Mouse (Mus musculus): ENCODE data around the gene Txndc11.

The Txndc11 gene

DNA sequence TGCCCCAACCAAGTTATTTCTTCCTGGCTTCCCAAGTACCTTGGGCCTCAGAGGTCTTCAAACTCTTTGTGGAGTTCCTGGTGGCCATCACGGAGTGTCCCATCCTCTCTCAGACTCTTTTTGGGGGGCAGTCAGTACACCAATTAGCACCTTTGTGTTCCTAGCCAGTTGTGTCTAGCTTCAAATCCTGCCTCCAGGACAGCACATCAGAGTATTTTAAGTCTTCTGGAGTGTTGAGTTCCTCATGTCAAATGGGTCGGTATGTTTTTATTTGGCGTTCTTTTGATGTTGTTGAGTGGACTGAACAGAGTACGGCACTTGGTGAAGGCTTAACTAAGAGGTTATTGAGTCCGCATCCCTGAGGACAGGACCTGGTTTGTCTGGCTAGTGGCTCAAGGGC lies 69.0 kb downstream of the Txndc11 start:
- in situ Hi-C loops (cut with MboI, MseI) = no loop called here

DNA sequence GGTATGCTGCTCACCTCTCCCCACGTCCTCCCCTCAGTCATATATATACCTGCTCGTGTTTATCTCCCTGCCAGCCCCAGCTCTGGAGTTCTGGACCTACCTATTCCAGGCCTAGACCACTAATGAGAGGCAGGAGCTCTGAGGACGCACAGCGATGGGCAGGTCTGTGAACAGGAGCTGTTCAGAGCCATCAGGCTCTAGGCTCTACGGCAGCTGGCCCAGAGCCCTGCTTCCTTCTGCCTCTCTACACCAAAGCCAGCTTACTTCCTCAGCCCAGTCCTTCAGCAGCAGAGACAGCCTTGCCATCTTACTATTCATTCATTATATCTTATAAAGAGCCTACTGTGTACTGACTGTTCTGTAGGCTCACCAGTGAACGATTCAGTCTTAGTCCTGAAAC lies 69.7 kb downstream of the Txndc11 start:
- in situ Hi-C loops (cut with MboI, MseI) = no loop called here

DNA sequence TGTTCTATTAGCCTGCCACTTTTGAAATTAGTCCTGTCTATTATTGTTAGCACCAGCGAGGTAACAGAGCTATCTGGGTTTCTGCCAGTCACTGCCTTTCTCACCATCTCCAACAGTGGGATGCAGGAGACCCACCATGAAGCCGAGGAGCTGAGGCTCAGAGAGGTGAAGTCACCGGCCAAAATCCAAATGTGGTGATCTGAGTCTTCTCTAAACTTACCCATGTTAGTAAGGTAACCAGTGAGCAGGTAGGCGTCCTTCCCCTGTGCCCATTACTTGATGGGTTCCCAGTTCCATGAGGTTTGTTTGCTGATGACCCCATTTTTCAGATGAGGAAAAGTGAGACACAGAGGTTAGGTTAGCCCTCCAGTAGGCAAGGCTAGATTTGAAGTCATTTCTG lies 70.1 kb downstream of the Txndc11 start:
- in situ Hi-C loops (cut with MboI, MseI) = no loop called here

DNA sequence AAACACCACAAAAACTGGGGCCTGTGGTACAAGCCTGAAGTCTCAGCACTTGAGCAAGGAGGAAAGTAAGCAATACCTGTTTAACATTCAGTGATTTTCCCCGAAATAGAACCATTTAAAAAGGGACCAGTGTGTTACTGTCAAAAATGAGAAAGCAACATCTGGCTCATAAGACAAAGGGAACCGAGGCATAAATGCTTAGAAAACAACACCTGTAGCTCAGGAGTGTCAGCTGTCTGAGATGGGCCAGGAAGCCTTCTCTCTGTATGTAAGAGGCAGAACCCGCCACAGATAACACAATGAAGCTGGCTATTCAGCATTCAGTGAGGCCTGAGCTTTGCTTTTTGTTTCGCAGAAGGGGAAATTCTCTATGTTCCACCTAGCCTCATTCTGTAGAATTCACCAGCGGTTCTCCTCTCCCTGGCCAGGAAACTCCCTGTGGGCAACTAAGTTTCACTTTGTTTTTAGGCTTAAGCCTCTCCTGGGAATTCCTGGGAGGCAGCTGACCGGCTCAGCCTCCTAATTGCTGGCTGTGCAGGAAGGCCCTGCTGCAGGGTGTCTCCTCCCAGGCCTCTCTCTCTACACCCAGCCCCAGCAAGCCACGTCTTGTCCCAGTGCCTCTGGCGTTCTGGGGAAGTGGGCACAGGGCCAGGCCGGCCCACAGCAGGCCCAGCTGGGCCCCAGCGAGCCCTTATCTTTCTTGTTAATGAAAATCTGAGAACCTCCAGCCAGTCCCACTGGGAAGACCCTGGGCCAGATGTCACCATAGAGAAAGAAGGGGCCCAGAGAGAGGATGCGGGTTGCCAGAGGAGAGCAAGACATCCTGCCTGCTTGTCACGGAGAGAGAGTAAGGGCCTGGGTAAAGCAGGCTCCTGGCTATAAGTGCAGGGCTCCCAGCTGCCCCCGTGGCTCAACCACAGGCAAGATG lies 71.4 kb downstream of the Txndc11 start:
- in situ Hi-C loops (cut with MboI, MseI) = no loop called here

DNA sequence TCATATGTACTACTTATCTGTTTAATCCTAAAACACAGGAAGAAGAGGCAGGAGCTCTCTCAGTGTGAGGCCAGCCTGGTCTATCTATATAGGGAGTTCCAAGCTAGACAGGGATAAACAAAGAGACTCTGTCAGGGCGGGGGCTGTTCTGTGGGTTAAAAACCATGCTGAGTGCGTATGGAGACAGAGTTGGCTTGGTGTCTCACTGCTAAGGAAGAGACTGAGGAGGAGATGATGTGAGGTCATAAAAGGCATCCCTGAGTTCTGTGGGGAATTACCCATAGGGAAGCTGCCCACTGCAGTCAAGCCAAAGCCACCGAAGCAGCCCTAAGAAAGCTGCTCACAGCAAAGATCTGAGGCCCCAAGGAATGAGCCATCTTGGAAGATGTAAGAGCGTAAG lies 73.8 kb downstream of the Txndc11 start, which contains the start of gene Snn:
Snn (plus strand) TSS at position 301 of the 400 bp plus-strand sequence.
- in situ Hi-C loops (cut with MboI, MseI) = no loop called here

DNA sequence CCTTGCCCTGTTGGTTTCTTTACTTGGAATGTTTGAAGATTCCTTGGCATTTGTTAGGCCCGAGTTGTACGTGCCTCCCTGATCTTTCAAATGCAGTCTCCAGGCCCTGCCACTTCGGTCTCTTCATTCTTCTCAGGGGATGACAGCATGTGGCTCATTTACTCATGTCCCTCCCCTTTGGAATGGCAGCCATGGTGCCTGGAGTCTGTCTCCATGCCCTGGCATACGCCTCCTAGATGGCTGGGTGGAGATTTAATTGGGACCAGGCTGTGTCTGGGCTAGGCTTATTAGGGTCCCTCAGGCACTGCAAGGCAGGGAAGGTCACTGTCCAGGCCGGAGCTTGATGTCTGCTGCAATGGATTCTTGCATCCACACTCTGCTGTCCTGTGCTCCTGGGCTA lies 78.5 kb downstream of the Txndc11 start:
- in situ Hi-C loops (cut with MboI, MseI) = no loop called here

DNA sequence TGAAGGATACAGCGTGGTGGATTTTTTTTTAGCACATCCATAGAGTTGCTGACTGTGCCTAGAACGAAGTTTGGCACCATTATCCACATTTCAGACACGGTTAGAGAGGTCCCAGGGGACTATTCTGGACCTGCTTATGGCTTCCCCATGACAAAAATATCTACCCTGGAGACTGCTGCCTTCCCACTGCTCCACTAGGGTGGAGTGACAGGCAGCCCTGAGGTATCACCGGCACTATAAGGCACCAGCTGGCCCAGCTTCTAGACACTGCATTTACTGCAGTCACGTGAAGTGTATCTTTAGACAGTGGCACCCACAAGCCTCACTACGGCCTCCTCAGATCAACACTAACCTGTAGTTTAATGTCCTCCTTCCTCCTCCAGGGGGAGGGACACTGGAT lies 79.6 kb downstream of the Txndc11 start:
- in situ Hi-C loops (cut with MboI, MseI) = no loop called here

DNA sequence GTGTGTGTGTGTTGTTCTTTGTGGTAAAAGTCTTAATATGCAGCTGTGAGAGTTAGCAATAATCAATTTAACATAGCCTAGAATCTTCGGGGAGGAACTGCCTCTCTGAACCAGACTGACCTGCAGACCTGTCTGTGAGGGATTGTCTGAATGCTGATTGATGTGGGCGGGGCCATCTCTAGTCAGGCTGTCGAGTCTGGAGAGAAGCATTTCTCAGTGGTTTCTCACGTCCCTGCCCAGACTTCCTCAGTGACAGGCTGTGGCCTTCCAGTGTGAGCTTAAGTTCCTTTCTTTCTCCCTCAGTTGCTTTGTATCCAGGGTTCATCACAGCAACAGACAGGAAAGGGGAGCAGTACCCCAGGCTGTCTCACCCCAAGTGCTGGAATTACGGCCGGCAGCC lies 80.0 kb downstream of the Txndc11 start:
- in situ Hi-C loops (cut with MboI, MseI) = no loop called here

DNA sequence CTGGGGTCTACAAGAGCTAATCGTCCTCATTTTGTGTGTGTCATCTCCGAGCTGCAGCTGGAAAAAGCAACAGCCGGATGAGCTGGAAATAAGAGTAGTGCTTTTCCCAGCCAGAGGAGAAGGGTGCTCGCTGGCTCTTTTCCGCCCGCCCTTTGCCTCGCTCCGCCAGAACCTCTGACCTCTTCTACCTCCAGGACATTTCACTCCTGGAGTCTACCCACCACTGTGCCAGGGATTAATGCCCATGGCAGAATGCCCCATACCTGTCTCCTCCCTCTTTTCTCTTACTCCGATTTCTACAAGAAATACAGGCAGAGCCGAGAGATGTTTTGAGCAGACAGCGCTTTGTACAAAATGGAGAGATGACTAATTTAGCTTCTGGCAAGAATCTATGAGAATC lies 83.3 kb downstream of the Txndc11 start:
- in situ Hi-C loops (cut with MboI, MseI) = no loop called here

DNA sequence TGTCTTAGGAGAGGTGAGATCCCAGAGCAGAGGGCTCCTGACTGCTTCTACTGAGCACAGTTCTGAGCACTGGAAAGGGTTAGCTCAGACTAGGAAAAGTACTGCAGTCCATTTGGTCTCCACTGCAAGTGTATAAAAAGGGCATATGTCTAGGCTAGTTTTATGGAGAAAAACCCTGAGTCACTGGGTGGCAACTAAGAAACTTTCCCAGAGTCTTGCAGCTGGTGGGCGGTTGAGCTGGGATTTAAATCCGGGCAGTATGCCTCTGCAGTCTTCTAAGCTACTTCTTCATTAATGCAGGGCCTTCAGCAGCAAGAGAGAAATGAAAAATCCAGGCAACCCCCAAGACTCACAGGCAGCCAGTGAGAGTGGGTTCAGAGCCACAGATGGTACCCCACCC lies 84.2 kb downstream of the Txndc11 start:
- in situ Hi-C loops (cut with MboI, MseI) = no loop called here

DNA sequence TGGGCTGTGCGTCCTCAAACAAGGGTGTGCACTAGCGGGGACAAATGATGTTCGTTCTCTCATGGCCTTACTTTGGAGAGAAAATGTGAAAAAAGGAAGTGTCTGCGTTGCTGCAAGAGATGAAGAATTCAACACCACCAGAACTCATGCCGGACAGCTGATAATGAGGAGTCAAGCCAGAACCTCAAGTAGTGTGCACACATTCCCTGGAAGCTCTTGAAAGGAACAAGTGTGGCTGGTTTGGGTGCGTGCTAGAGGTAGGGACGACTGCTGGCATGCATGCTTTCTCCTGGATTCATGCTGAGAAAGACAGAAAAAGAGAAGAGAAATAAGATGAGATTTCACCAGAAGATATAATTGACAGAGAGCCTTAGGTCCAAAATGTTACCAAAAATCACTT lies 87.3 kb downstream of the Txndc11 start:
- in situ Hi-C loops (cut with MboI, MseI) = loop anchor here (5.0 kb wide), 1 partner anchor 65 kb away; no protein-coding TSS in a partner anchor

DNA sequence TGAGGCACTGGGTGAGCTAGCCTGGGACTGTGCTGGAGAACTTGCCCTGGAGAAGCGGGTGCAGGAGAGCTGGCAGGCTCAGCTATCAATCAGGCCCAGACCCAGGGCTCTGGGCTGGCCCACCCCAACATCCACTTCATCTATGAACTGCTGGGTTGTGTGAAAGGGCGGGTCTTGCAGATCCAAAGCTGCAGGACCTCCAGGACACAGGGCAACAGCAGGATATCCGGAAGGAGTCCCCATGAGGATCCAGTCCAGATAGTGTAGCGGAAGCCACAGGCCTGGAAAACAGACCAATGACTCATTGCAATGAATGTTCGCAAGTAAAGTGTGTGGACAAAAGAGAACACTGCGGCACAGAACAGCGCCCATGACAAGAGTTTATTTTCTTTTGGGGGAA lies 88.0 kb downstream of the Txndc11 start:
- in situ Hi-C loops (cut with MboI, MseI) = loop anchor here (5.0 kb wide), 1 partner anchor 66 kb away; no protein-coding TSS in a partner anchor

DNA sequence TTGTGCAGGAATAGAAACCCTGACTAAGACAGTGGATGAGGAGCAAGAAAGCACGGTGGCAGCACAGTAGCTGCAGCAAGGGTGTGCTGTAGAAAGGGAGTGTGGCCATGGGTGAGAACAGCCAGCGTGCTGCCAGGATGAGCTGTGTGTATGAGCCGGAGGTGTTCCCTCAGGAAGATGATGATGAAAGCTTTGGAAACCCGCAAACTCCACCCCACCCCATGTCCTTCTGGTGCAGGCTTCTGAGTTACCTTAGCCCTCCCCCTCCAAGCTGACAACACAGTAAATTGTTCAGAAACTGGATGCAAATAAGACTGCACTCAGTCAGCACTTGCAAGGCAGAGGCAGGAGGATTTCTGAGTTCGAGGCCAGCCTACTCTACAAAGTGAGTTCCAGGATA lies 91.2 kb downstream of the Txndc11 start:
- in situ Hi-C loops (cut with MboI, MseI) = no loop called here

DNA sequence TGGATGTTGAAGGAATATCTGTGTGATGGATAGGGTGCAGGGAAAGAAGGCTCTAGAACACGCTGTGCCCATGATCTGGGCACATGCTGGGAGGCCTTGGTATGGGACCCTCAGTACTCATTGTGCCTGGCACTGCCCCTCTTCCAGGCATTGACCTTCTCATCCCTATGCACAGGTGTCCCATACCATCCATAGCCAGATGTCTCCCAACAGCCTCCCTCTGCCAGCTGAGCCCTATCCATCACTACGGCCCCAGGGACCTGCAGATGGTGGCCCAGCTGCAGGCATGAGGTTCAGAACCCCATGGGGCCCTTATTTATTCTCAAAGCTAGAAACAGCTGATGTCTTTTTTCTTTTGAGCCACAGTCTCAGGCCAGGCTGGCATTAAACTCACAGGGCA lies 93.8 kb downstream of the Txndc11 start:
- in situ Hi-C loops (cut with MboI, MseI) = no loop called here

DNA sequence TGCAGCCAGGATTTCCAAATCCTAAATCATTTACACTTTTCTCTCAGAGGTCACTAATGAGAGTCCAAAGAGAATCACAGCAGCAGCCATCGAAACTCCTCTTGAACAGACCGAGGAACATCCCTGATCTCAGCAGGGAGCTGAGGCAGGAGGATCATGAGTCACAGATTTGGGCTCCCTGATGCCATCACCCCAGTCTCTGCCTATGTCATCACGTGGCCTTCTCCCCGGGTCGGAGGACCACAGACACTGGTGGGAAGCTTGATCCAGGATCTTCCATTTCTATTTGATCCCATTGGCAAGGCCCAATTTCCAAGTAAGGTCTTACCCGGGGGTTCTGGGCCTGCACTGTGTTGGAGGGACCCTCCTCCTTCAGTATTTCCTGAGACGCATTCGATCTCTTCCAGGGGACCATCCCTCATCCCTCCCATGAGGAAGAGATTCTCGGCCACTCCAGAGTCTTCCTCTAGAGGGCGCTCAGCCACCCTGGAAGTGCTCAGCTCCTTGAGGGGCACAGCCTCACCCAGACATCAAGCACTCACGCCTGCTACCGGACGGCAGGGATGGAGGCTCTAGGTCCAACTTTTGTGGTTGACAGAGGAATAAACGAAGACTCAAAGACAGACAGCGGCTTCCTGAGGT lies 98.5 kb downstream of the Txndc11 start:
- in situ Hi-C loops (cut with MboI, MseI) = loop anchor here (5.0 to 10.0 kb wide), 2 partner anchors 379 to 464 kb away; no protein-coding TSS in a partner anchor

DNA sequence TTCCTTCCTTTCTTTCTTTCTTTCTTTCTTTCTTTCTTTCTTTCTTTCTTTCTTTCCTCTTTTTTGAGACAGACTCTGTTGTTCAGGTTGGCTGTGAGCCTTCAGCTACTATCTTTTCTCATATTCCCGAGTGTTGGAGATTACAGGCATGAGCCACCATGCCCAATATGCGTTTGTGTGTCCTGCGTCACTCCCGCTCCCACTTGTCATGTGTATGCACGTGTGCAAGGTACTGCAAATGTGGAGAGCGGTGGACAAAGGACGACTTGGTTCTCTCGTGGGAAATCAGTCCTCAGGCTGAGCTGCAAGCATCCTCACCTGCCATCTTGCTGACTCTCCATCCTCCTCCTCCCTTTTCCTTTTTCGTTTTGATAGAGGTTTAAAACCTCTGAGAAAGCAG lies 99.2 kb downstream of the Txndc11 start:
- in situ Hi-C loops (cut with MboI, MseI) = loop anchor here (5.0 to 10.0 kb wide), 2 partner anchors 380 to 463 kb away; no protein-coding TSS in a partner anchor

DNA sequence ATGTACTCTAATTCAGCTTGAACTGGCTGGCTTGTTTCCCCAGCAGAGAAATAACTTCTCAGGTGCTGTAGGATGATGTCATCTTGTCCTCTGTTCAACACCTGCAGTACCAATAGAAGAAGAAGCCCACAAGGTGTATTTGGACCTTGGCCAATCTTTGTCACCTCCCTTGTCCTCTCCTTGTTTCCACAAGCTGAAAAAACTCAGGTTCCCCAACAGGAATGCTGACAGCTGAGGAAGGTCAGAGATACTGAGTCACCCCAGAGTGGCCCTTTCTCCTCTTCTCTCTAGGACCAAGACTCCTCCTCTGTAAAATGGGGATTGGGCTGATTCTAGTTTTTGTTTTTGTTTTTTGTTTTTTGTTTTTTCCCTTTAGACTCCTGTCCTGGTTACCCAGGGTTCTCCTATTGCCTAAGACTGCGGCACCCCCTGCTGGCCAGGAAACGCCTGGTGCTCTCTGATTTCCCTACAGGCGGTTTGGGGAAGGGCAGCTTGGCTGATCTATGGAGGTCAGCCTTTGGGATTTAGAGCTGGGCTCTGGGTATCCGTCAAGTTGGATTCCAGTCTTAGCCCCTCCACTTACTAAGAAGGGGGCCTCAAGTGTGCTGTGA lies 100.2 kb downstream of the Txndc11 start:
- in situ Hi-C loops (cut with MboI, MseI) = loop anchor here (5.0 to 10.0 kb wide), 2 partner anchors 157 to 381 kb away; no protein-coding TSS in a partner anchor

DNA sequence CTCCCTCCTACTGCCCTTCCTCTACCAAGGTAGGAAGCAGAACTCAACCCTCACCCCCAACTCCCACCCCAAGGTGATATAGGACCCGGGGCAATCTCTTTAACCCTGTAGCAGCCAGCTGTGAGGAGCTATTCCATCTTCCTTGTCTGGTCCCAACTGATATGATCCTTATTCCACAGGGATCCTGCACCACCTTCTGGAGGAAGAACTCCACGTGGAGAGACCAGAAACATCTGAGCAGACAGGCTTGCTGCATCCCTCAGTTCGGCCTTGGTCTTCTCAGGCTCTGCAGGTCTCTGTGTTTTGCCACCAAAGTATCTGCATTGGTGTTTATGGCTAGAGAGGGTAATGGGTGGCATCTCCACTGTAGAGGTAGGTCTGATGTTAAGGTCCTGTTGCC lies 103.1 kb downstream of the Txndc11 start:
- in situ Hi-C loops (cut with MboI, MseI) = loop anchor here (5.0 to 10.0 kb wide), 2 partner anchors 154 to 383 kb away; no protein-coding TSS in a partner anchor

DNA sequence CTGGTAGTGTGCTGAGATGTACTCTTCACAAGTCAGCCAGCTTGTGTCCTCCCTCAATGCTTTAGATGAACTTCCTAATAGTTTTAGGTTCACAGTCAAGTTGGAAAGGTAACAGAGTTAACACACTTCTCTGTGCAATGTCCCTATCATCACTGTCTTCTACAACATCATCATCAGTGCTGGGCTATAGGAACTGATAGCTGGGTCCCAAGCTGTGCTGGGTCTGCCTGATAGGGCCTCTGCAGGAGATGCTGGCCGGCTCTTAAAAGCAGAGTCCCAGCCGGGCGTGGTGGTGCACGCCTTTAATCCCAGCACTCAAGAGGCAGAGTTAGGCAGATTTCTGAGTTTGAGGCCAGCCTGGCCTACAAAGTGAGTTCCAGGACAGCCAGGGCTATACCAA lies 103.6 kb downstream of the Txndc11 start:
- in situ Hi-C loops (cut with MboI, MseI) = loop anchor here (5.0 to 10.0 kb wide), 2 partner anchors 154 to 384 kb away; no protein-coding TSS in a partner anchor

DNA sequence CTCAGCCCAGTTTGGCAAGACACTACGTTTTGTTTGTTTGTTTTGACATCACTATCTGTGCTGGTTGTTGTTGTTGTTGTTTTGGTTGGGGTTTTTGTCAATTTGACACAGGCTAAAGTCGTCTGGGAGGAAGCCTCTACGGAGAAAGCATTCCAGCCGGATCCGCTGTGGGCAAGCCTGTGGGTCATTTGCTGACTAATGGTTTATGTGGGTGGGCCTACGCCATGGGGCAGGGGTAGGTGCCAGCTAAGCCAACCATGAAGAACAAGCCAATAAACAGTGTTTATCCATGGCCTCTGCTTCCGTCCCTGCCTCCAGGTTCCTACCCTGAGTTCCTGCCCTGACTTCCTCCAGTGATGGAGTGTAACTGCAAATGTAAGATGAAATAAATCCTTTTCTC lies 106.2 kb downstream of the Txndc11 start:
- in situ Hi-C loops (cut with MboI, MseI) = no loop called here
